Mouse (Mus musculus): ENCODE measurements around the gene Slc1a1. TPM values are rescaled to one million over a fixed set of nuclear protein-coding genes. Genes with fewer than 3 reads are reported as not detected.

Slc1a1 gene
- polyA plus RNA-seq, 1 experiment from 2014 or later: 0.09 TPM

- TF ChIP-seq CTCF (IDR thresholded peaks at IDR 0.05; ENCODE audit: low read depth) (no peak), EP300 (IDR thresholded peaks at IDR 0.05; ENCODE audit: low read depth) (no peak)
- no peaks in the 10 kb centered on the region for H3K36me3 ChIP-seq (replicated peaks; ENCODE audit: insufficient read depth, low read length)
- no peak overlapping the region for H3K9ac ChIP-seq (replicated peaks)
- no peaks in the 10 kb centered on the region for H3K9me3 ChIP-seq (ENCODE audit: low read length)
- no peak overlapping the region for H3K27ac ChIP-seq (ENCODE audit: low read depth)
- no peak overlapping the region for H3K4me3 ChIP-seq (ENCODE audit: low read depth, low read length)
- ATAC-seq (no peak), DNase-seq (no peak)
- H3K4me2 ChIP-seq (ENCODE audit: low read depth, low read length): no peak overlapping the region
- 70% methylated on average over 2 of the region's 2 CpGs for WGBS (ENCODE audit: insufficient replicate concordance)
- H3K27me3 ChIP-seq (ENCODE audit: insufficient read depth, low read length): peaks cover 20% of the 10 kb centered on the region
- H3K4me1 ChIP-seq (ENCODE audit: insufficient read depth): peaks cover 7% of the 10 kb centered on the region; the same call in 1 of the 2 replicates
These were observed 3.9 kb downstream of the Slc1a1 start for GRCm38 (mm10) chr19:28838796-28839195.

GRCm38 (mm10) chr19:28844946-28845710 lies 10.3 kb downstream of the Slc1a1 start:
- Histone ChIP-seq H3K4me3 (ENCODE audit: low read depth, low read length) (no peak overlapping the region), H3K9ac (replicated peaks) (no peak overlapping the region), H3K27ac (ENCODE audit: low read depth) (no peak overlapping the region), H3K4me1 (ENCODE audit: insufficient read depth) (no peaks in the 10 kb centered on the region), H3K27me3 (ENCODE audit: insufficient read depth, low read length) (no peaks in the 10 kb centered on the region), H3K4me2 (ENCODE audit: low read depth, low read length) (no peak overlapping the region), H3K36me3 (replicated peaks; ENCODE audit: insufficient read depth, low read length) (no peaks in the 10 kb centered on the region), H3K9me3 (ENCODE audit: low read length) (no peaks in the 10 kb centered on the region)
- DNase-seq: no peak
- no peak for TF ChIP-seq EP300 (IDR thresholded peaks at IDR 0.05; ENCODE audit: low read depth)
- TF ChIP-seq CTCF (IDR thresholded peaks at IDR 0.05; ENCODE audit: low read depth): no peak
- WGBS (ENCODE audit: insufficient replicate concordance): 59% methylated on average over 8 of the region's 8 CpGs
- no peak for ATAC-seq

GRCm38 (mm10) chr19:28850510-28850909 lies 15.7 kb downstream of the Slc1a1 start:
- TF ChIP-seq CTCF (IDR thresholded peaks at IDR 0.05; ENCODE audit: low read depth): no peak
- no peak for TF ChIP-seq EP300 (IDR thresholded peaks at IDR 0.05; ENCODE audit: low read depth)

GRCm38 (mm10) chr19:28852001-28852400 lies 17.2 kb downstream of the Slc1a1 start:
- WGBS (ENCODE audit: insufficient replicate concordance): 84% methylated on average over 3 of the region's 3 CpGs
- Histone ChIP-seq H3K4me2 (ENCODE audit: low read depth, low read length) (no peak overlapping the region), H3K4me1 (ENCODE audit: insufficient read depth) (peaks cover 3% of the 10 kb centered on the region; the same call in 1 of the 2 replicates), H3K36me3 (replicated peaks; ENCODE audit: insufficient read depth, low read length) (no peaks in the 10 kb centered on the region), H3K9me3 (ENCODE audit: low read length) (no peaks in the 10 kb centered on the region), H3K27ac (ENCODE audit: low read depth) (no peak overlapping the region), H3K9ac (replicated peaks) (no peak overlapping the region), H3K4me3 (ENCODE audit: low read depth, low read length) (no peak overlapping the region), H3K27me3 (ENCODE audit: insufficient read depth, low read length) (no peaks in the 10 kb centered on the region)
- DNase-seq (no peak), ATAC-seq (no peak)
- TF ChIP-seq EP300 (IDR thresholded peaks at IDR 0.05; ENCODE audit: low read depth): no peak
- TF ChIP-seq CTCF (IDR thresholded peaks at IDR 0.05; ENCODE audit: low read depth): no peak

More at GRCm38 (mm10) chr19:28850510-28850909, 15.7 kb downstream of the Slc1a1 start:
- H3K27ac ChIP-seq (ENCODE audit: low read depth): no peak overlapping the region
- 64% methylated on average over 3 of the region's 3 CpGs for WGBS (ENCODE audit: insufficient replicate concordance)
- no peak for ATAC-seq
- H3K4me2 ChIP-seq (ENCODE audit: low read depth, low read length): no peak overlapping the region
- no peak overlapping the region for H3K9ac ChIP-seq (replicated peaks)
- H3K4me1 ChIP-seq (ENCODE audit: insufficient read depth): peaks cover 3% of the 10 kb centered on the region; the same call in 1 of the 2 replicates
- H3K4me3 ChIP-seq (ENCODE audit: low read depth, low read length): no peak overlapping the region
- no peaks in the 10 kb centered on the region for H3K36me3 ChIP-seq (replicated peaks; ENCODE audit: insufficient read depth, low read length)
- no peak for DNase-seq
- no peaks in the 10 kb centered on the region for H3K9me3 ChIP-seq (ENCODE audit: low read length)
- H3K27me3 ChIP-seq (ENCODE audit: insufficient read depth, low read length): no peaks in the 10 kb centered on the region

- Histone ChIP-seq H3K36me3 (replicated peaks; ENCODE audit: insufficient read depth, low read length) (no peaks in the 10 kb centered on the region), H3K9me3 (ENCODE audit: low read length) (no peaks in the 10 kb centered on the region), H3K27me3 (ENCODE audit: insufficient read depth, low read length) (no peaks in the 10 kb centered on the region), H3K4me2 (ENCODE audit: low read depth, low read length) (no peak overlapping the region), H3K27ac (ENCODE audit: low read depth) (no peak overlapping the region), H3K4me3 (ENCODE audit: low read depth, low read length) (no peak overlapping the region), H3K9ac (replicated peaks) (no peak overlapping the region), H3K4me1 (ENCODE audit: insufficient read depth) (peaks cover 3% of the 10 kb centered on the region; the same call in 1 of the 2 replicates)
- DNase-seq (no peak), ATAC-seq (no peak)
- WGBS (ENCODE audit: insufficient replicate concordance): 70% methylated on average over 1 of the region's 1 CpGs
- TF ChIP-seq EP300 (IDR thresholded peaks at IDR 0.05; ENCODE audit: low read depth): no peak
- TF ChIP-seq CTCF (IDR thresholded peaks at IDR 0.05; ENCODE audit: low read depth): no peak
These were observed 20.0 kb downstream of the Slc1a1 start for GRCm38 (mm10) chr19:28854831-28855230.

- 71% methylated on average over 2 of the region's 2 CpGs for WGBS (ENCODE audit: insufficient replicate concordance)
- no peak overlapping the region for H3K9ac ChIP-seq (replicated peaks)
- ATAC-seq: no peak
These were observed 25.4 kb downstream of the Slc1a1 start for GRCm38 (mm10) chr19:28860246-28860645.

More at GRCm38 (mm10) chr19:28860246-28860645, 25.4 kb downstream of the Slc1a1 start:
- TF ChIP-seq EP300 (IDR thresholded peaks at IDR 0.05; ENCODE audit: low read depth) (no peak), CTCF (IDR thresholded peaks at IDR 0.05; ENCODE audit: low read depth) (no peak)
- H3K9me3 ChIP-seq (ENCODE audit: low read length): no peaks in the 10 kb centered on the region
- DNase-seq: no peak
- no peak overlapping the region for H3K27ac ChIP-seq (ENCODE audit: low read depth)
- no peak overlapping the region for H3K4me3 ChIP-seq (ENCODE audit: low read depth, low read length)
- H3K4me2 ChIP-seq (ENCODE audit: low read depth, low read length): no peak overlapping the region
- no peaks in the 10 kb centered on the region for H3K27me3 ChIP-seq (ENCODE audit: insufficient read depth, low read length)
- H3K4me1 ChIP-seq (ENCODE audit: insufficient read depth): no peaks in the 10 kb centered on the region
- no peaks in the 10 kb centered on the region for H3K36me3 ChIP-seq (replicated peaks; ENCODE audit: insufficient read depth, low read length)
